Mouse (Mus musculus): Measurements from ENCODE around the gene Agap2.
A peak's percentile ranks its signal among the peaks of the same experiment; 100 is the strongest.
"Not testable (repeated sequence)": the region's sequence is repeated elsewhere in the genome, so short reads cannot be mapped to it uniquely, and the experiment has no call there.

DNA sequence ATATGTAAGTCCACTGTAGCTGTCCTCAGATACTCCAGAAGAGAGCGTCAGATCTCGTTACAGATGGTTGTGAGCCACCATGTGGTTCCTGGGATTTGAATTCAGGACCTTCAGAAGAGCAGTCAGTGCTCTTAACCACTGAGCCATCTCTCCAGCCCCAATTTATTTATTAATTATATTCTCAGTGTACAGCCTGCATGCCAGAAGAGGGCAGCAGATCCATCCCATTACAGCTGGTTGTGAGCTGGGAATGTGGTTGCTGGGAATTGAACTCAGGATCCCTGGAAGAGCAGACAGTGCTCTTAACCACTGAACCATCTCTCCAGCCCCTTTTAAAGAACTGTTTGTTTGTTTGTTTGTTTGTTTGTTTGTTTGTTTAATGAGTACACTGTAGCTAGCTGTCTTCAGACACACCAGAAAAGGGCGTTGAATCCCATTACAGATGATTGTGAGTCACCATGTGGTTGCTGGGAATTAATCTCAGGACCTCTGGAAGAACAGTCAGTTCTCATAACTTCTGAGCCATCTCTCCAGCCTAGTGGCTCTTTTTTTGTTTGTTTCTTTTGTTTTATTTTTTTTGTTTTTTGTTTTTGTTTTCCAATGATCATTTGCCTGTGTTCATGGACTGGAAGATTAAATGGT lies 59.4 kb downstream of the Agap2 start:
- peak; percentile 43; the same call in 1 of the 2 replicates for TF ChIP-seq CTCF (IDR thresholded peaks at IDR 0.05; ENCODE audit: insufficient read depth, low read length)
- not testable (repeated sequence) for TF ChIP-seq POLR2A (IDR thresholded peaks at IDR 0.05; ENCODE audit: borderline replicate concordance, extremely low read depth, low read depth, low read length)

Measured in lung, adult 2 months (tissue).